Mouse (Mus musculus): ENCODE results near the gene Samd14.

Gene Samd14

GRCm38 (mm10) chr11:94988780-94989561 lies 20.7 kb upstream of the Samd14 start:
- in situ Hi-C loops (cut with MboI; ENCODE audit: unreplicated experiment in 2 of 2) = no loop called here

GRCm38 (mm10) chr11:94989562-94990017 lies 20.1 kb upstream of the Samd14 start:
- in situ Hi-C loops (cut with MboI; ENCODE audit: unreplicated experiment in 2 of 2) = no loop called here

DNA sequence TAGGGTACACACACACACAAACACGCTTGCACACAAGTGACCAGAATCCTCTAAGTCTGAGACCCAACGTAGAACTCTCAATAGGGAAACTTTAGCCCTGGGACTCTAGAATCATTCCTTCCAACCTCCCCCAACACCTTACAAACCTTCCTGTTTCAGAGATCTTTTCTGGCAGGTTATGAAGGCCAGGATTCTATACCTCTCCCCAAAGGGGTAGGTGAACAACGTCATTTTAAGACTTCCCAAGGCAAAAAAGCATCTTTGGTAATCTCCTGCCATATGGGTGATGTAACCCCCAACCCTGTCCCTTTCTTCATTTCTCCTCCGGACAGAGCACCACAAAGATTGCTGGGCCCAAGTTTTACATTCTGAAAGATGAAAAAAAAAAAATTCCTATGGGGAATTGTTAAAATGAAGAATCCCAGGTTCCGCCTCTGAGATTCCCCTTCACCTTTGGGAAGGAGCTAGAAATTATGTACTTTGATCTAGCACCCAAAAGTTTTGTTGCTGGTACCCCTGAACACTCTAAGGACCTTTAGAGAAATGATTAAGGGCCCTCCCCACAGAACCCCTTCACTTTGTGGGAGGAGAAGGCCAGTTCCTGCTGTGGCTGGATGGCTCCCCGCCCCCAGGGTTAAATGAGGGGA lies 19.5 kb upstream of the Samd14 start:
- in situ Hi-C loops (cut with MboI; ENCODE audit: unreplicated experiment in 2 of 2) = no loop called here

DNA sequence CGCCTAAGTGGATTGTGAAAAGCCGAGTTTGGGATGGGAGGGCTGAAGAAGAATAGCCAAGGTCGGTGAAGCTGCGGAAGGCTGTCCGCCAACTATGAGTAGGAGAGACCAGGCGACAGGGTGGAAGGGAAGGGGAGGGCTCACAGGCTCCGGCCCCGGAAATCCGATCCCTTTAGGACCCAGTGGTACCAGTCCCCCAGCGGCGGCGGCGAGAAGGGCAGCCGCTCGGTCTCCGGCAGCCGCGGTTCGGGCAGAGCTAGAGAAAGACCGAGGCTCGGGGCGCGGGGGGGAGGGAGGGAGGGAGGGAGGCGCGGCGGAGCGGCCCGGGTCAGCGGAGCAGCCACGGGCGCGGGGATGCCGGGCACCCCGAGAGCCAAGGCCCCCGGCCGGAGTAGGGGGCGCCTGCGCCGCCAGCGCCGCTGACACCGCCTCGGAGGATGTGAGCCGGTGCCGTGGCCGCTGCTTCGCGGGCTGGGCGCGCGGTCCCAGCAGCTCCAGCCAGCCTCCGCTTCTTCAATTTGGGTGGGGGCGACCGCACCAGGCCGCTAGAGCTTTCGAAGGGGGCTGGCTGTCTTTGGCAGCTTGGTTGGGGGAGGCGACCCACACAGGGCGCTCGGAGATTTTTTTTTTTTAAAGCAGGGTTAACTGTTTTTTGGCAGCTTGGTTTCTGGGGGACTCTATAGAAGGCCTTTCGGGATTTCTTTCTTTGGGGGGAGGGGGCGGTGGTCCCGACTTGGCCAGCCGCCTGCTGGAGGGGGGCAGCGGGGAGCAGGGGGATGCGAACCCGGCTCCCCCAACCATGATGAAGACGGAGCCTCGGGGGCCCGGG lies 18.7 kb upstream of the Samd14 start, which contains the start of gene Ppp1r9b:
TSS of gene Ppp1r9b (plus strand) at position 287 of the 829 bp plus-strand sequence.
- in situ Hi-C loops (cut with MboI; ENCODE audit: unreplicated experiment in 2 of 2) = no loop called here

DNA sequence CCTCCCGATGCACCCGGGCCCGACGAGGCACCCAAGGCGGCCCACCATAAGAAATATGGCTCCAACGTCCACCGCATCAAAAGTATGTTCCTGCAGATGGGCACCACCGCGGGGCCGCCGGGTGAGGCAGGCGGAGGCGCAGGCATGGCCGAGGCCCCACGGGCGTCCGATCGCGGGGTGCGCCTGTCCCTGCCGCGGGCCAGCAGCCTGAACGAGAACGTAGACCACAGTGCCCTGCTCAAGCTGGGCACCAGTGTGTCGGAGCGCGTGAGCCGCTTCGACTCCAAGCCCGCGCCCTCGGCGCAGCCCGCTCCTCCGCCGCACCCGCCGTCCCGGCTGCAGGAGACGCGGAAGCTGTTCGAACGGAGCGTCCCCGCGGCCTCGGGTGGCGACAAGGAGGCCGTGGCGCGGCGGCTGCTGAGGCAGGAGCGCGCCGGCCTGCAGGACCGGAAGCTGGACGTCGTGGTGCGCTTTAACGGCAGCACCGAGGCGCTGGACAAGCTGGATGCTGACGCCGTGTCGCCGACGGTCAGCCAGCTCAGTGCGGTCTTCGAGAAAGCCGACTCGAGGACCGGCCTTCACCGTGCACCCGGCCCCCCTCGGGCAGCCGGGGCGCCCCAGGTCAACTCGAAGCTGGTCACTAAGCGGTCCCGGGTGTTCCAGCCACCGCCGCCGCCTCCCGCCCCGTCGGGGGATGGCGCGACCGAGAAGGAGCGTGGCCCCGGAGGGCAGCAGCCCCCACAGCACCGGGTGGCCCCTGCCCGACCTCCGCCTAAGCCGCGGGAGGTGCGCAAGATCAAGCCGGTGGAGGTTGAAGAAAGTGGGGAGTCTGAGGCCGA lies 17.8 kb upstream of the Samd14 start:
- in situ Hi-C loops (cut with MboI; ENCODE audit: unreplicated experiment in 2 of 2) = no loop called here

DNA sequence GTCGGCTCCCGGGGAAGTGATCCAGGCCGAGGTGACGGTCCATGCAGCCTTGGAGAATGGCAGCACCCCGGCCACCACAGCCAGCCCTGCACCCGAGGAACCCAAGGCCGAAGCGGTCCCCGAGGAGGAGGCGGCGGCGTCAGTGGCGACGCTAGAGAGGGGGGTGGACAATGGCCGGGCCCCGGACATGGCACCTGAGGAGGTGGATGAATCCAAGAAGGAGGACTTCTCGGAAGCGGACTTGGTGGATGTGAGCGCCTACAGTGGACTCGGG lies 17.3 kb upstream of the Samd14 start:
- in situ Hi-C loops (cut with MboI; ENCODE audit: unreplicated experiment in 2 of 2) = no loop called here

GRCm38 (mm10) chr11:94992754-94993606 lies 16.7 kb upstream of the Samd14 start:
- in situ Hi-C loops (cut with MboI; ENCODE audit: unreplicated experiment in 2 of 2) = no loop called here

DNA sequence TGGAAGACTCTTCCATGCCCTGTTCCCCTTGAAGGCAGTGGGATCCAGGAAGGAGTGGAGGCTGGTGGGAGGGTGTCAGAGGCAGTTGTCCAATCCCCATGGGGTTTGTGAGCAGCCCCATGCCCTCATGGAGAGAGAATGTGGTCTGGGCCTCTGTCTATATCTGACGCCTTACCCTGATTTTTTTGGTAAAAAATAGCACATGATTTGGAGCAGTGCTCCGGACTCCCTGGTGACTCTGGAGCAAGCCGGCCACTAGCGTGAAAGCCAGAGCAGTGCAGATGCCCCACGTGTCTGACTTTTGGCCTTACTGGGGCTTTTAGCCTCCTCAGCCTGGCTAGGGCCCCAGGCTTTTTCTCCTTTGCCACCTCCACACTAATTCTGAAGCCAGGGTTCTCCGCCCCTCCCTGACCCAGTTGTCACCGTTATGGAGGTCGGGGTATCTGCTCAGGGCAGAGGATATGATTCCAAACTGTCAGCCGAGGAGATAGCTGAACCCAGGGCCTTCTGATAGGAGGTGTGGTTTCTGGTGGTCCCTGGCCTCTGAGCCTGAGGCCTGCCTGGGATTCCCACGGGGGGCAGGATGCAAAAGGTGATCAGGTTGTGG lies 15.4 kb upstream of the Samd14 start:
- in situ Hi-C loops (cut with MboI; ENCODE audit: unreplicated experiment in 2 of 2) = no loop called here

GRCm38 (mm10) chr11:94994947-94995772 lies 14.5 kb upstream of the Samd14 start:
- in situ Hi-C loops (cut with MboI; ENCODE audit: unreplicated experiment in 2 of 2) = no loop called here

GRCm38 (mm10) chr11:94996101-94996500 lies 13.6 kb upstream of the Samd14 start:
- in situ Hi-C loops (cut with MboI; ENCODE audit: unreplicated experiment in 2 of 2) = no loop called here

DNA sequence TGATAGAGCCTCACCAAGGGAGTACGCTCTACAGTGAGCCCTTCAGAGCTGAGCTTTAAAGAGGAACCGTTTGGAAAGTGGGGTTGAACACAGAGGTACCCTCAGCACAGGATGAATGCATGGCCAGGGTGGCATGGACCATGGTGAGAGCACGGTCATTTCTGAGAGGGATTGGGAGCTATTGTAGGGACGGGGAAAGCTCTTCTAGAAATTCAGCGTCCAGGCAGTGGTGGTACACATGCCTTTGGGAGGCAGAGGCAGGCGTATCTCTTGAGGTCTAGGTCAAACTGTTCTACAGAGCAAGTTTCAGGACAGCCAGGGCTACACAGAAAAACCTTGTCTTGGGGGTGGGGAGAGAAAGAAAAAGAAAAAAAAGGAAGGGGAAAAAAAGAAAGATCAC lies 12.7 kb upstream of the Samd14 start:
- in situ Hi-C loops (cut with MboI; ENCODE audit: unreplicated experiment in 2 of 2) = no loop called here

DNA sequence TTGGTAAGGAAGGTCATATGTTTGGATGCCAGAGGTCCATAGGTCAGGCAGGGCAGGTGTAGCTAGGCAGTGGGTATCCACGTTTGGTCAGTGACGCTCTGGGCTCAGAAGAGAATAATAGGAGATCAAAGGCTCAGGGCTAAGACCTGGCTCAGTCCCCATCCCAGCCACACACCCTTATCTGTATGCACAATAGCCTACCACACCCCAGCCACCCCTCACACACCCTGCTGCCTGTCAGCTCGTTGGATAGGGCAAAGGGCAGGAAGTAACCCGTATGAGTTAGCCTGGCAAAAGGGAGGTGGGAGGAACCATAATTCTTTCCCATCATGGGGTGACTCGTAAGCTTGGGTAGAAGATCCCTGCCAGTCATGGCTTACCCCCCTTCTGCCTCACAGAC lies 12.1 kb upstream of the Samd14 start:
- in situ Hi-C loops (cut with MboI; ENCODE audit: unreplicated experiment in 2 of 2) = no loop called here

GRCm38 (mm10) chr11:94998041-94998531 lies 11.6 kb upstream of the Samd14 start:
- in situ Hi-C loops (cut with MboI; ENCODE audit: unreplicated experiment in 2 of 2) = no loop called here

- in situ Hi-C loops (cut with MboI; ENCODE audit: unreplicated experiment in 2 of 2) = no loop called here
Observed at GRCm38 (mm10) chr11:95000128-95000527, 9.6 kb upstream of the Samd14 start.

- in situ Hi-C loops (cut with MboI; ENCODE audit: unreplicated experiment in 2 of 2) = no loop called here
Observed at GRCm38 (mm10) chr11:95000548-95000947, 9.1 kb upstream of the Samd14 start.

DNA sequence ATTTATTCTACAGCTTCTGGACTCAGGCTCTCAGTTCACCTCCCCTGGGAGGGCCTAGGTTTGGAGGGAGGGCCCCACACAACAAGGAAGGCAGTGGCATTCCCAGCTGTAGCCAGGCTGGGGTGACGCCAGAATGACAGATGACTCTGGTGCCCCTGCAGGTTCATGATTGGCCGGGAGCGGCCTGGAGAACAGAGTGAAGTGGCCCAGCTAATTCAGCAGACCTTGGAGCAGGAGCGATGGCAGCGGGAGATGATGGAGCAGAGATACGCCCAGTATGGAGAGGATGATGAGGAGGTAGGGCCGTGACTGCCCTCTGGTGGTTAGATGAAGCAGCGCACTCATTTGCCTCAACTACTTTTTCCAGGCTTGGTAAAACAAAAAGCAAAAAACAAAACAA lies 8.6 kb upstream of the Samd14 start:
- in situ Hi-C loops (cut with MboI; ENCODE audit: unreplicated experiment in 2 of 2) = no loop called here

- in situ Hi-C loops (cut with MboI; ENCODE audit: unreplicated experiment in 2 of 2) = no loop called here
Observed at GRCm38 (mm10) chr11:95001584-95002347, 7.9 kb upstream of the Samd14 start.
